Mouse (Mus musculus) stomach, postnatal 0 days (tissue): ENCODE results near the gene Tbata. TPM values are rescaled to one million over a fixed set of nuclear protein-coding genes. Genes with fewer than 3 reads are reported as not detected.

Experiments
- ATAC-seq: fragments of 200-750 bp; cut with Nextera tagmentation; 2 replicates; pipeline ENCODE4 v1.8.0; 2017; ENCODE audit not compliant: low FRiP score, low TSS enrichment
- DNase-seq: peaks from one replicate; pipeline ENCODE4 v3.0.0-alpha.2; 2016; ENCODE audit warnings: low spot score
- H3K27ac ChIP-seq: fragments of 300-500 bp; sonication (generic); replicated peaks from 2 replicates; pipeline ENCODE4 v1.5.1; 2014; ENCODE audit warnings: mild to moderate bottlenecking, control low read depth
- H3K27me3 ChIP-seq: fragments of 300-500 bp; sonication (generic); 2 replicates; pipeline ENCODE4 v1.6.1; 2014; ENCODE audit warnings: low read length; ENCODE audit not compliant: control insufficient read depth, insufficient read depth
- H3K36me3 ChIP-seq: fragments of 300-500 bp; sonication (generic); 2 replicates; pipeline ENCODE4 v1.6.1; 2014; ENCODE audit warnings: low read length, mixed read lengths; ENCODE audit not compliant: control insufficient read depth, insufficient read depth
- H3K4me1 ChIP-seq: fragments of 300-500 bp; sonication (generic); replicated peaks from 2 replicates; pipeline ENCODE4 v1.6.1; 2014; ENCODE audit warnings: antibody characterized with exemption; ENCODE audit not compliant: control insufficient read depth, insufficient read depth
- H3K4me2 ChIP-seq: fragments of 300-500 bp; sonication (generic); replicated peaks from 2 replicates; pipeline ENCODE4 v1.6.1; 2014; ENCODE audit warnings: low read depth, mild to moderate bottlenecking, control low read depth, moderate library complexity
- H3K4me3 ChIP-seq: fragments of 300-500 bp; sonication (generic); 2 replicates; pipeline ENCODE4 v1.5.1; 2014; ENCODE audit warnings: low read depth, low read length, control low read depth
- H3K9ac ChIP-seq: fragments of 300-500 bp; sonication (generic); 2 replicates; pipeline ENCODE4 v1.6.1; 2014; ENCODE audit warnings: mild to moderate bottlenecking, low read length, control low read depth, mixed read lengths
- H3K9me3 ChIP-seq: fragments of 300-500 bp; sonication (generic); 2 replicates; pipeline ENCODE4 v1.6.1; 2016; ENCODE audit warnings: low read length; ENCODE audit not compliant: control insufficient read depth
- CTCF ChIP-seq: IDR thresholded peaks from 2 replicates; pipeline ENCODE4 v1.5.1; 2016; ENCODE audit warnings: antibody characterized with exemption, low read depth, mild to moderate bottlenecking, moderate library complexity
- EP300 ChIP-seq: optimal IDR thresholded peaks from 2 replicates; pipeline ENCODE3; 2016; ENCODE audit warnings: antibody characterized with exemption
- WGBS: fragments of 180-500 bp; shearing (Covaris S2); extraction: QIAGEN DNeasy Blood & Tissue Kit; methylation state at CpG from one replicate; pipeline ENCODE4 v1.1.7; 2014; 5-methylcytosine and 5-hydroxymethylcytosine counted together
- polyA plus RNA-seq: library from polyadenylated mRNA; unstranded; fragments of >200 nt; fragmentation: Nextera tagmentation; extraction: Ambion mirVana; gene quantifications from 2 replicates; pipeline ENCODE4 v1.2.1, GENCODE M21; 2015

The Tbata gene
- 0.29 and 0.30 TPM in 2 replicates for polyA plus RNA-seq

DNA sequence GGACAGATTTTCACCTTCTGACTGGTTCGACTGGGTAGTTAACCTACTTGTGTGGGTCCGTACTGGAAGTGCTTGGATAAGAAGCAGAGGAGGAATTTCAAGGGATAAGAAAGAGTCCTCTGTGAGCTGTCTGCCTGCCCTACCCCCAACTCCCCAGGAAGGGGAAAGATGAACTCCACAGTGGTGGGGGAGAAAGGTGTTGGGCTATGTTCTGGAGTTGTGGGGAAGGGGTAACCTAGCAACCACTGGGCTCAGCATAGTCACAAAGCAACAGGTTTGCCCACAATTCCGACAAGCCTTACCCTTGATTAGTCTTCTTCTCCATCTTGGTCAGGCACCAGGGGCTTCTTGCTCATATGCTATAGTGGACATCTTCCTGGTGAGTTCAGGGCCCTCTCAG lies at the start of gene Tbata:
TSS of gene Tbata (plus strand) at position 301 of the 400 bp plus-strand sequence.
- Histone ChIP-seq H3K36me3 (no peaks in the 10 kb centered on the region), H3K9ac (no peak within 1 kb of the TSS), H3K4me1 (peaks cover 3% of the 10 kb centered on the region; the same call in 1 of the 2 replicates), H3K27me3 (no peaks in the 10 kb centered on the region), H3K27ac (no peak within 1 kb of the TSS), H3K4me3 (no peak within 1 kb of the TSS), H3K4me2 (no peak within 1 kb of the TSS), H3K9me3 (no peaks in the 10 kb centered on the region)
- 53% methylated on average over 3 of the region's 3 CpGs for WGBS
- TF ChIP-seq EP300 = no peak
- no peak for TF ChIP-seq CTCF
- DNase-seq (no peak), ATAC-seq (no peak)

GRCm38 (mm10) chr10:61123276-61123913 lies 48.4 kb upstream of the Tbata start:
- DNase-seq (no peak), ATAC-seq (no peak)
- no peaks in the 10 kb centered on the region for H3K27me3 ChIP-seq
- no peak overlapping the region for H3K4me2 ChIP-seq
- no peaks in the 10 kb centered on the region for H3K36me3 ChIP-seq
- H3K4me1 ChIP-seq = no peaks in the 10 kb centered on the region
- no peak overlapping the region for H3K4me3 ChIP-seq
- H3K9ac ChIP-seq = no peak overlapping the region
- TF ChIP-seq CTCF = no peak
- TF ChIP-seq EP300 = no peak
- H3K27ac ChIP-seq = no peak overlapping the region
- WGBS = 85% methylated on average over 3 of the region's 3 CpGs
- H3K9me3 ChIP-seq = no peaks in the 10 kb centered on the region

GRCm38 (mm10) chr10:61124462-61124861 lies 47.3 kb upstream of the Tbata start:
- no peaks in the 10 kb centered on the region for H3K9me3 ChIP-seq
- ATAC-seq (no peak), DNase-seq (no peak)
- 75% methylated on average over 2 of the region's 2 CpGs for WGBS
- H3K4me2 ChIP-seq = no peak overlapping the region
- H3K4me1 ChIP-seq = no peaks in the 10 kb centered on the region
- TF ChIP-seq EP300 = no peak
- TF ChIP-seq CTCF = no peak
- no peak overlapping the region for H3K4me3 ChIP-seq
- no peak overlapping the region for H3K27ac ChIP-seq
- H3K36me3 ChIP-seq = no peaks in the 10 kb centered on the region
- no peak overlapping the region for H3K9ac ChIP-seq
- H3K27me3 ChIP-seq = no peaks in the 10 kb centered on the region

- Histone ChIP-seq H3K9me3 (no peaks in the 10 kb centered on the region), H3K36me3 (no peaks in the 10 kb centered on the region), H3K4me1 (no peaks in the 10 kb centered on the region), H3K9ac (no peak overlapping the region), H3K4me3 (no peak overlapping the region), H3K27me3 (no peaks in the 10 kb centered on the region), H3K27ac (no peak overlapping the region), H3K4me2 (no peak overlapping the region)
- no peak for TF ChIP-seq EP300
- no peak for TF ChIP-seq CTCF
- ATAC-seq (no peak), DNase-seq (no peak)
- 91% methylated on average over 1 of the region's 1 CpGs for WGBS
These were observed 42.9 kb upstream of the Tbata start for GRCm38 (mm10) chr10:61128701-61129365.

DNA sequence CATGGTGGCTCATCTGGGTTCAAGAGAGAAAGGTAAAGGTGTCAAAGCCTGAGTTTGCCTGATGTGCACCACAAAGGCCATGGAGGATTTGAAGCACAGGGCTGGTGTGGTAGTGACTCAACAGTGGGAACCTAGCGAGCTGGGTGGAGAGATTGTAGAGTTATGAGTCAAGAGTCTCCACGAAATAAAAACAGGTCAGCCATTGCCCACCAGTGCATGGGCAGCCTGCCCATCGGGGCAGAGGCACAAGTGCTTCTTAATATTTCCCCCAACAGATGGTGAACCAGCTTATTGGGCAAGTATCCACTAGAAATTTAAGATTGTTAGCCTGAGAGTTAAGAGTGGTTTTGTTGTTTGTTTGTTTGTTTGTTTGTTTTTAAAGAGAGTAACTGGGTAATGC lies 40.8 kb upstream of the Tbata start:
- WGBS = 73% methylated on average over 3 of the region's 3 CpGs
- DNase-seq = no peak
- TF ChIP-seq EP300 (no peak), CTCF (no peak)
- H3K9ac ChIP-seq = no peak overlapping the region
- H3K27ac ChIP-seq = no peak overlapping the region
- no peaks in the 10 kb centered on the region for H3K27me3 ChIP-seq
- no peaks in the 10 kb centered on the region for H3K9me3 ChIP-seq
- H3K4me2 ChIP-seq = no peak overlapping the region
- no peak for ATAC-seq
- H3K4me3 ChIP-seq = no peak overlapping the region
- no peaks in the 10 kb centered on the region for H3K36me3 ChIP-seq
- H3K4me1 ChIP-seq = no peaks in the 10 kb centered on the region

GRCm38 (mm10) chr10:61134041-61134440 lies 37.7 kb upstream of the Tbata start:
- WGBS = 77% methylated on average over 4 of the region's 4 CpGs
- Histone ChIP-seq H3K36me3 (no peaks in the 10 kb centered on the region), H3K4me1 (no peaks in the 10 kb centered on the region), H3K4me3 (no peak overlapping the region), H3K9me3 (no peaks in the 10 kb centered on the region), H3K9ac (no peak overlapping the region), H3K27ac (no peak overlapping the region), H3K27me3 (no peaks in the 10 kb centered on the region), H3K4me2 (no peak overlapping the region)
- TF ChIP-seq EP300 = no peak
- no peak for TF ChIP-seq CTCF
- DNase-seq (no peak), ATAC-seq (no peak)
